Comparison of ENCODE assay signal across 17 mouse cellular contexts in the genomic region with DNA sequence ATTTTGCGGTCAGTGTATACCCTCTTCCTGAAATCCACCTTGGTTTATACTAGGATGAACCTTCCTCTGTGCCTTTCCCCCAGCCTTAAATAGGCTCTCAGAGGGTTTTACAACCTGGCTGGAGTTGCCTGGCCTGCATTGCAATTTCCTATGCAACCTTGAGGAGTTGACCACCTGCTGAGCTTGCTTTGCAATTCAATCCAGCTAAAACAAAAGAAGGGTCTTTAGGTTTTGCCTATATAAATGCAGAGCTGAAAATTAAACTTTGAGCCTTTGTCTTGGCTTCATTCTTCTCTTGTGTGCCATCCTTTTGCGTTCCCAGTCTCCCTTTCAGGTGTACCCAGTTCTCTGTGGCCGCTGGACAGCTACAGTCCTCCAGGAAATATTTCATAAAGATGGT. TPM values are rescaled to one million over a fixed set of nuclear protein-coding genes. Genes with fewer than 3 reads are reported as not detected.
"Had no signal": no experiment of that assay in that cellular context is flagged by ENCODE, and none has a peak within 500 bp of the region (broad histone marks: within the 10 kb centered on the region; RNA-seq: fewer than 3 reads in every experiment).

No protein-coding gene starts in this region.

- H3K36me3 ChIP-seq: neural tube, embryonic 13.5 days; neural tube, embryonic 15.5 days; stomach, embryonic 15.5 days had no signal

- H3K4me1 ChIP-seq: neural tube, embryonic 13.5 days; neural tube, embryonic 15.5 days; stomach, embryonic 15.5 days had no signal

- H3K27ac ChIP-seq: neural tube, embryonic 13.5 days; neural tube, embryonic 15.5 days; stomach, embryonic 15.5 days; stomach, postnatal 0 days had no signal

- H3K9me3 ChIP-seq: neural tube, embryonic 13.5 days; stomach, embryonic 15.5 days had no signal

- H3K4me2 ChIP-seq: neural tube, embryonic 13.5 days; neural tube, embryonic 15.5 days; stomach, embryonic 15.5 days had no signal

- H3K4me3 ChIP-seq: neural tube, embryonic 13.5 days; neural tube, embryonic 15.5 days; stomach, embryonic 15.5 days had no signal

- H3K9ac ChIP-seq: neural tube, embryonic 13.5 days; neural tube, embryonic 15.5 days; stomach, embryonic 15.5 days had no signal

- DNase-seq: retina, postnatal 1 day; right cerebral cortex, adult 18-20 months; right cerebral cortex, postnatal 14 days; right cerebral cortex, postnatal 4 days; spleen, adult 18-20 months; thymus, adult 18-20 months; thymus, adult 2 months; thymus, postnatal 14 days; thymus, postnatal 25 days; thymus, postnatal 36 days; thymus, postnatal 4 days had no signal

- H3K27me3 ChIP-seq: neural tube, embryonic 13.5 days; neural tube, embryonic 15.5 days; stomach, embryonic 15.5 days had no signal

RNA-seq across cellular contexts. Expression of gene Phyhipl, which starts 53.0 kb away (rescaled TPM):
- polyA plus RNA-seq: small intestine, adult 2 months; spleen, adult 2 months had no signal
